Mouse (Mus musculus) frontal cortex, adult (tissue): ENCODE results near the gene Ascl2.
A peak's percentile ranks its signal among the peaks of the same experiment; 100 is the strongest.

ENCODE experiments used
- ATAC-seq: cut with Nextera tagmentation; 2 replicates; pipeline ENCODE4 v1.9.2; 2017; ENCODE audit warnings: mild to moderate bottlenecking, moderate library complexity, mixed read lengths; ENCODE audit not compliant: low TSS enrichment

The Ascl2 gene

GRCm38 (mm10) chr7:142968809-142969511 is at the start of gene Ascl2:
Gene Ascl2 (minus strand): TSS chr7:142969264.
- no peak for ATAC-seq

- ATAC-seq = no peak
Observed at GRCm38 (mm10) chr7:143017181-143017580, 48.1 kb upstream of the Ascl2 start.

GRCm38 (mm10) chr7:143016424-143017142 is 47.5 kb upstream of the Ascl2 start:
- no peak for ATAC-seq

- ATAC-seq = peak; percentile 56
Observed at GRCm38 (mm10) chr7:143015755-143016423, 46.8 kb upstream of the Ascl2 start.

GRCm38 (mm10) chr7:143014862-143015659 is 46.0 kb upstream of the Ascl2 start:
- ATAC-seq = no peak

GRCm38 (mm10) chr7:143013420-143014178 is 44.5 kb upstream of the Ascl2 start:
- peak; percentile 58 for ATAC-seq

- no peak for ATAC-seq
Observed at GRCm38 (mm10) chr7:143012230-143012875, 43.3 kb upstream of the Ascl2 start.

GRCm38 (mm10) chr7:143011226-143011625 is 42.2 kb upstream of the Ascl2 start:
- no peak for ATAC-seq

GRCm38 (mm10) chr7:143009996-143010395 is 40.9 kb upstream of the Ascl2 start:
- no peak for ATAC-seq

- ATAC-seq = no peak
Observed at GRCm38 (mm10) chr7:143008996-143009665, 40.1 kb upstream of the Ascl2 start.

- no peak for ATAC-seq
Observed at GRCm38 (mm10) chr7:143008370-143008926, 39.4 kb upstream of the Ascl2 start.

- ATAC-seq = peak; percentile 94
Observed at GRCm38 (mm10) chr7:143007599-143008369, 38.7 kb upstream of the Ascl2 start.

- ATAC-seq = no peak
Observed at GRCm38 (mm10) chr7:143006756-143007598, 37.9 kb upstream of the Ascl2 start.

- no peak for ATAC-seq
Observed at GRCm38 (mm10) chr7:143006097-143006755, 37.2 kb upstream of the Ascl2 start.

GRCm38 (mm10) chr7:143005344-143006096 is 36.5 kb upstream of the Ascl2 start:
- ATAC-seq = no peak

- no peak for ATAC-seq
Observed at GRCm38 (mm10) chr7:143004727-143005343, 35.8 kb upstream of the Ascl2 start, which contains the start of gene Tspan32. Gene Tspan32 (plus strand): TSS chr7:143005046.
